Mouse (Mus musculus) embryonic facial prominence, embryonic 14.5 days (tissue): ENCODE measurements around the gene Tmem184b. TPM values are rescaled to one million over a fixed set of nuclear protein-coding genes. Genes with fewer than 3 reads are reported as not detected.

Source experiments
- ATAC-seq: fragments of 200-750 bp; cut with Nextera tagmentation; 2 replicates; pipeline ENCODE4 v1.8.0; 2017; ENCODE audit warnings: low read depth, moderate number of reproducible peaks, moderate TSS enrichment
- DNase-seq: peaks from one replicate; pipeline ENCODE4 v3.0.0-alpha.2; 2015; ENCODE audit warnings: low spot score
- H3K27ac ChIP-seq: fragments of 300-500 bp; sonication (generic); replicated peaks from 2 replicates; pipeline ENCODE4 v1.5.1; 2014; ENCODE audit warnings: low read depth, mild to moderate bottlenecking, low read length, moderate library complexity
- H3K27me3 ChIP-seq: fragments of 300-500 bp; sonication (generic); replicated peaks from 2 replicates; pipeline ENCODE4 v1.6.1; 2014; ENCODE audit warnings: low read length; ENCODE audit not compliant: control insufficient read depth, insufficient read depth
- H3K36me3 ChIP-seq: fragments of 300-500 bp; sonication (generic); 2 replicates; pipeline ENCODE4 v1.6.1; 2014; ENCODE audit warnings: low read length, mixed read lengths; ENCODE audit not compliant: control insufficient read depth, insufficient read depth
- H3K4me1 ChIP-seq: fragments of 300-500 bp; sonication (generic); 2 replicates; pipeline ENCODE4 v1.6.1; 2014; ENCODE audit warnings: antibody characterized with exemption, low read length; ENCODE audit not compliant: control insufficient read depth, insufficient read depth
- H3K4me2 ChIP-seq: fragments of 300-500 bp; sonication (generic); 2 replicates; pipeline ENCODE4 v1.6.1; 2014; ENCODE audit warnings: low read depth, mild to moderate bottlenecking, low read length, moderate library complexity, mixed read lengths
- H3K4me3 ChIP-seq: fragments of 300-500 bp; sonication (generic); 2 replicates; pipeline ENCODE4 v1.5.1; 2014; ENCODE audit warnings: low read depth, mild to moderate bottlenecking, low read length
- H3K9ac ChIP-seq: fragments of 300-500 bp; sonication (generic); 2 replicates; pipeline ENCODE4 v1.6.1; 2014; ENCODE audit warnings: low read depth, mild to moderate bottlenecking, low read length, moderate library complexity, mixed read lengths
- H3K9me3 ChIP-seq: fragments of 300-500 bp; sonication (generic); 2 replicates; pipeline ENCODE4 v1.6.1; 2016; ENCODE audit warnings: low read length; ENCODE audit not compliant: control insufficient read depth
- WGBS: fragments of 180-500 bp; shearing (Covaris S2); extraction: QIAGEN DNeasy Blood & Tissue Kit; methylation state at CpG from one replicate; pipeline ENCODE4 v1.1.7; 2014; 5-methylcytosine and 5-hydroxymethylcytosine counted together
- polyA plus RNA-seq: library from polyadenylated mRNA; unstranded; fragments of >200 nt; fragmentation: Nextera tagmentation; extraction: Ambion mirVana; gene quantifications from 2 replicates; pipeline ENCODE4 v1.2.1, GENCODE M21; 2014

Tmem184b gene
- polyA plus RNA-seq, 1 experiment from 2014 or later, result 77.6 TPM

DNA sequence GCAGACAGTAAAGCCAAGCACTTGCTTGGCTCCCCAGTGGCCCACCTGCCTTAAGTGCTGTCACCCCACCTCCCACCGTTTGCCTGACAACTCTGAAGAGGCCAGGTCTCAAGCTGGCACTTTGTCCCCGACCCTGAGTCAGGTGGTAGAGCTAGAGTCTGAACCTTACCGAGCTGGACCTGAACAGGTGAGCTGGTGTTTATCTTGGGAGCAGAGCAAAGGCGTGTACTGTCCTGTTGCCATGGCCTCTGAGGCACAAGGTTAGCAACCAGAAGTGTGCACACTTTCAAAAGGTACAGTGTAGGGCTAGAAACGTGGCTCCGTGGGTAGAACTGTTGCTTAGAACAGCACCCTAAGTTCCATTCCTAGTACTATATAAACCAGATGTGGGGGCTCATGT is 15.2 kb downstream of the Tmem184b start:
- 58% methylated on average over 6 of the region's 6 CpGs for whole genome bisulfite sequencing
- no peak overlapping the region for H3K9ac ChIP-seq
- H3K4me1 ChIP-seq, result peaks cover 23% of the 10 kb centered on the region
- H3K4me3 ChIP-seq, result no peak overlapping the region
- no peaks in the 10 kb centered on the region for H3K36me3 ChIP-seq
- no peaks in the 10 kb centered on the region for H3K27me3 ChIP-seq
- DNase-seq (no peak), ATAC-seq (no peak)
- no peak overlapping the region for H3K27ac ChIP-seq
- no peak overlapping the region for H3K4me2 ChIP-seq
- no peaks in the 10 kb centered on the region for H3K9me3 ChIP-seq

DNA sequence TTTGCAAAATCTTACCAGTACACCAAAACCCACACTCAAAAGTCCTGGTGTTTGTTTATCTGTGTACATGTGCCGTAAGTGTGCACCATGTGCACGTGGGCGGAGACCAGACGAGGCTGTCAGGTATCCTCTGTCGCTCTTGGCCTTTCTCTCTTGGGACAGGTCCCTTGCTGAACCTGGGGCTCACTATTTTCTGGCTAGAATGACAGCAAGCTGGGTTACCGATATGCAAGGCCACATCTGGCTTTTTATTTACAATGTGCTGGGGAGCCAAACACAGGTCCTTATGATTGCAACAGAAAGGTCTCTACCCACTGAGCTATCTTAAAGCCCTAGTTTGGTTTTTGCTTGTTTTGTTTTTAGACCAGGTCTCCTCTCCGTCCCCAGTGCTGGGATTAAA is 15.8 kb downstream of the Tmem184b start:
- peaks cover 23% of the 10 kb centered on the region for H3K4me1 ChIP-seq
- H3K36me3 ChIP-seq, result no peaks in the 10 kb centered on the region
- WGBS, result 79% methylated on average over 7 of the region's 7 CpGs
- H3K27ac ChIP-seq, result no peak overlapping the region
- no peak for DNase-seq
- no peak overlapping the region for H3K9ac ChIP-seq
- H3K4me2 ChIP-seq, result no peak overlapping the region
- H3K4me3 ChIP-seq, result no peak overlapping the region
- no peak for ATAC-seq
- no peaks in the 10 kb centered on the region for H3K27me3 ChIP-seq
- no peaks in the 10 kb centered on the region for H3K9me3 ChIP-seq

DNA sequence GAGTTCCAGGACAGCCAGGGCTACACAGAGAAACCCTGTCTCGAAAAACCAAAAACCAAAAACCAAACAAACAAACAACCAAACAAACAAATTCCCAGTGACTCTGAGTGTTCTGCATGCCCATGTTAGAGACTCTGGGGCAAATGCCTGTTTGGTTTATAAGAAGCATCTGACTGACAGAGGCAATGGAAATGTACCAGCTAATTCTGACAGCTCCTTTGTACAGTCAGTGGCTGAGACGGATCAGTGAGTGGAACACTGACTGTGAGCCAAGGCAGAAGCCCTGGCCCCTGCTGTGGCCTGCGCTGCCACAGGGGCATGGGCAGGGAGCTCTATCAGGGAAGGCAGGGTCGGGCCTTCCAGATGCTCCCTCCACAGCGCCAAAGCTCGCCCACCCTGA is 16.3 kb downstream of the Tmem184b start:
- DNase-seq (no peak), ATAC-seq (no peak)
- Histone ChIP-seq H3K27ac (no peak overlapping the region), H3K27me3 (no peaks in the 10 kb centered on the region), H3K4me2 (no peak overlapping the region), H3K4me3 (no peak overlapping the region), H3K9me3 (no peaks in the 10 kb centered on the region), H3K4me1 (peaks cover 21% of the 10 kb centered on the region), H3K9ac (no peak overlapping the region), H3K36me3 (no peaks in the 10 kb centered on the region)
- WGBS, result 80% methylated on average over 6 of the region's 6 CpGs

DNA sequence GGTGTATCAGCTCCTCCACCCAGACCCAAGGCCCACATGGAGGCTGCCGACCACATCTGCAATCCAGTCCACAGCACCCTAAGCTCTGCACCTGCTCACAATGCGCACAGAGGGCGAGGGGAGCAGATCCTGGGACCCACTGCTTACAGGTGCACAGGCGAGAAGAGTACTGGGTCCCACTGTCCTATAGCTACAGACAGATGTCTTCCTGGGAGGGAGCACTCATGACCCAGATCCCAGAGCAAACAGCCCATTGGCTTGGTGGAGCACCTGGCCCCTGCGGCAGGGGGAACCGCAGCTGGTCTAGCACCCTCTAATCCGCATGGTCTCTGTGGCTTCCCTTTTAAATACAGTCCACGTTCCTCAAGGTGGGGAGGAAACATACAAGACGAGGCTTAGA is 21.7 kb downstream of the Tmem184b start:
- Histone ChIP-seq H3K4me1 (no peaks in the 10 kb centered on the region), H3K4me3 (no peak overlapping the region), H3K27me3 (no peaks in the 10 kb centered on the region), H3K9me3 (no peaks in the 10 kb centered on the region), H3K4me2 (no peak overlapping the region), H3K27ac (no peak overlapping the region), H3K9ac (no peak overlapping the region), H3K36me3 (peaks cover 16% of the 10 kb centered on the region)
- DNase-seq (no peak), ATAC-seq (no peak)
- whole genome bisulfite sequencing, result 80% methylated on average over 9 of the region's 9 CpGs

DNA sequence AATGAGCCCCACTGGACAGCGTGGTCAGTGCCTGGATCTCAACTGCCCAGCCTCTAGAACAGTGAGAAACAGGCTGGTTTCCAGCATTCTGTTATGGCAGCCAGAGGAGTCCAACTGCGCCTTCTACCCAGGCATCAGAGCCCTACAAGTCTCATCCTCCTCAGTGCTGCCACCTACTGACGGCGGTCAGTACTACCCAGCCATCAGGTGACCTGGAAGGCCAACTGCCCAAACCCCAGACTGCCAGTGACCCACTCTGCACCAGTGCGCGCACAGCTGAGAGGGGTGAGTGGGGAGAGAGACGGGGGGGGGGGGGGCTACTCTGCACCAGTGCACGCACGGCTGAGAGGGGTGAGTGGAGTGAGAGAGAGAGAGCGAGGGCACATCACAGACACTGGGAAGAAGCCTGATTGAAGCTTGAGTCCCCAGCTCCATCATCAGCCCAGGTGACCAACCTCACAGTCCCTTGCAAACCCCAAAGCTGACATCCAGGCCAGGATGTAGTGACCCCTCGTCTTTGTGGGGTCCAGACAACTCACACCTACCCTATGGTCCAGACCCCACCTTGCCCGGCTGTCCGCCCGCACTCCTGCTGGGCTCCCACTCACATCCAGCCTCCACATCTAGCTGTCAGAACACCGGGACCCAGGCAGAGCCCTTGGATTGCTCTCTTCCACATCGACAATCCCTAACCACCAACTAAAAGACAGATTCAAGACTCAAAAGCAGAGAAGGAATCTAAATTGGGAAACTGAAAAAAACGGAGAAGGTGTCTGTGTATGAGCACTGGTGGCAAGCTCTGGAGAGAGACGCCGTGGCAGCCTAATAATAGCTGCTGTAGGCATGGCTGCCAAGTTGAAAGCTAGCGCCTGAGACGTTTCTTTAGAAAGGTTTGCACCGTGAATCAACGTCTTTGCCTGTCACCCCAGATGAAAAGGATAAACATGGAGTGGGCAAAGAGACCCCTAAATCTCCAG is 22.6 kb downstream of the Tmem184b start:
- H3K36me3 ChIP-seq, result peaks cover 25% of the 10 kb centered on the region
- no peaks in the 10 kb centered on the region for H3K4me1 ChIP-seq
- H3K27ac ChIP-seq, result no peak overlapping the region
- H3K9me3 ChIP-seq, result no peaks in the 10 kb centered on the region
- ATAC-seq, result peak; percentile 39
- DNase-seq, result peak; percentile 35
- H3K9ac ChIP-seq, result no peak overlapping the region
- H3K27me3 ChIP-seq, result no peaks in the 10 kb centered on the region
- 56% methylated on average over 22 of the region's 23 CpGs for WGBS
- no peak overlapping the region for H3K4me2 ChIP-seq
- H3K4me3 ChIP-seq, result no peak overlapping the region

DNA sequence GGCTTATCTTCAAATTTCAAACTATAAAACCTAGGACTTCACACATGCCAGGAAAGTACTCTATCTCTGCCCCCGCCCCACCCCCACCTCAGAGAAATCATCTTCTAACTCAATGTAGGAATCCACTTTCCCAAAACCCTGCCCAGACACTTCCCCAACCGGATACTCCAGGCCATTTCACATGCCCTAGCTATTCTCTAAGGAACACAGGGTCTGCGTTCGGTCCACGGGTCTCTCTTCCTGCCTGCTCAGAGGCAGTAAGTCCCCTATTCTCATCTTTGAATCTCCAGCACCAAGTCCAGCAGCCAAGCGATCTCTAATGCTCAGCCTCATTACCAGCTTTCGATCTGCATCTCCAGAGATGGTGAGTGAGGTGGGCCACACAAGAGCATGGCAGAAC is 23.7 kb downstream of the Tmem184b start:
- H3K9me3 ChIP-seq, result no peaks in the 10 kb centered on the region
- no peak for DNase-seq
- no peak overlapping the region for H3K27ac ChIP-seq
- peaks cover 36% of the 10 kb centered on the region for H3K36me3 ChIP-seq
- H3K4me3 ChIP-seq, result no peak overlapping the region
- no peaks in the 10 kb centered on the region for H3K27me3 ChIP-seq
- no peaks in the 10 kb centered on the region for H3K4me1 ChIP-seq
- H3K4me2 ChIP-seq, result no peak overlapping the region
- ATAC-seq, result no peak
- 85% methylated on average over 7 of the region's 7 CpGs for WGBS
- H3K9ac ChIP-seq, result no peak overlapping the region

DNA sequence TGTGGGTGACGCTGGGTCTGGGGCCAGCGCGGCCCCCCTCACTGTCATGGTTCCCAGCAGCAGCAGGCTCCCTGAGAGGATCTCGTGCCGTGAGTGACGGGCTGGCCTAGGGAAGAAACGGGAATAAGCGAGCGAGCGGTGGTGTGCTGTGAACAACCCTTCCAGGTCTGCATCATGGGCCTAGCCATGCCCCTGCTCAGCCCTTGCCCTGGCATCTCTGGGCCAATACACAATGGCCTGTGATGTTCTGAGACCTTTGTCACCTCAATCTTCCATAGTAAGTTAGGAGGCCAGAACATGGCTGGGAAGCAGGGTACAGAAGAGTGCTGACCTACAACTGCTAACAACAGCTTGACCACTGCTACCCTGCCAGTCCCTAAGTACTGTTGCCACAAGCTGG is 24.8 kb downstream of the Tmem184b start:
- H3K9me3 ChIP-seq, result no peaks in the 10 kb centered on the region
- ATAC-seq, result no peak
- peaks cover 42% of the 10 kb centered on the region for H3K36me3 ChIP-seq
- no peak overlapping the region for H3K4me3 ChIP-seq
- H3K27ac ChIP-seq, result no peak overlapping the region
- 92% methylated on average over 10 of the region's 10 CpGs for WGBS
- H3K9ac ChIP-seq, result no peak overlapping the region
- no peak for DNase-seq
- H3K27me3 ChIP-seq, result no peaks in the 10 kb centered on the region
- H3K4me1 ChIP-seq, result no peaks in the 10 kb centered on the region
- H3K4me2 ChIP-seq, result no peak overlapping the region

DNA sequence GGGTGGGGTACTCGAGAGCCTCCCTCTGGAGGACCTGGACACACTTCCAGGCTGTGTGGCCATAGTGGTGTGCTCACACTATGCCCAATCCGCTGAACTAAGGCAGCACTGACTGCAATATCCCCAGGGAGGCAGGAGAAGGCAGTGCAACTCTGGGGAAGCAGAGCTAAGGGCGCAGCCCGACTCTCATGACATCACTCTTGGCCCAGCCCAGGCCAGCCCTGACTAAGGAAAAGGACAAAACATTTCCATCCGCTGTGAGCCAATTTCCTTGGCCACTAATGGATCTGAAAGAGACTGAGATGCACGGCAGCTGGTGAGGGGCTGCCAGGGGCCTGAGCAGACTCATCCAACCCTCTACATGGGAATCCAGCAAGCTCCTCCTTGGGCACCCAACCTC is 25.7 kb downstream of the Tmem184b start:
- no peaks in the 10 kb centered on the region for H3K9me3 ChIP-seq
- no peak overlapping the region for H3K4me2 ChIP-seq
- DNase-seq, result no peak
- peaks cover 51% of the 10 kb centered on the region for H3K36me3 ChIP-seq
- no peak overlapping the region for H3K27ac ChIP-seq
- 62% methylated on average over 6 of the region's 6 CpGs for WGBS
- H3K4me1 ChIP-seq, result no peaks in the 10 kb centered on the region
- no peaks in the 10 kb centered on the region for H3K27me3 ChIP-seq
- no peak overlapping the region for H3K4me3 ChIP-seq
- no peak overlapping the region for H3K9ac ChIP-seq
- no peak for ATAC-seq

DNA sequence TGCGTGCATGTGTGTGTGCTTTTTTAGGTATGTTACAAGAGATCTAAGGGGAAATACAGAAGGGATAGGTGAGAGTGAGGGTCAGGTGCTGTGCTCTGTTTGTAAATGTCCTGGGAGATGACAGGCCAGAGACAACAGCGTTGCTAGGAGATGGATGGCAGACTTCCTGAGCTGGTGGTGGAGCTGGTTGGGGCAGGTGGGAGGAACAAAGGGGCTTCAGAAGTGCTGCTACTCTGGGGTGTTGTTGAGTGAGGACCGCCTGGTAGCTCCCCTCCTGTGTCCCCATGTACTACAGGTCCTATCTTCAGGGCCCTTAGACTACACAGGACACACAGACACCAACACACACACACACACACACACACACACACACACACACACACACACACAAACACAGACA is 28.6 kb downstream of the Tmem184b start:
- WGBS, result 56% methylated on average over 2 of the region's 3 CpGs
- ATAC-seq (peak; percentile 16; the same call in 1 of the 2 replicates), DNase-seq (peak; percentile 30)
- peaks cover 65% of the 10 kb centered on the region for H3K36me3 ChIP-seq
- no peaks in the 10 kb centered on the region for H3K4me1 ChIP-seq
- no peaks in the 10 kb centered on the region for H3K27me3 ChIP-seq
- no peak overlapping the region for H3K4me3 ChIP-seq
- no peak overlapping the region for H3K4me2 ChIP-seq
- H3K9ac ChIP-seq, result no peak overlapping the region
- H3K9me3 ChIP-seq, result no peaks in the 10 kb centered on the region
- H3K27ac ChIP-seq, result no peak overlapping the region
